Mouse (Mus musculus) liver, adult 2 months (tissue): Measurements from ENCODE around the gene Cfl2.

ENCODE experiments used
- CTCF ChIP-seq: fragments of 200-500 bp; IDR thresholded peaks from 2 replicates; pipeline ENCODE4 v1.5.1; 2011; ENCODE audit warnings: low read depth, low read length, control low read depth
- POLR2A ChIP-seq: fragments of 200-500 bp; IDR thresholded peaks from 2 replicates; pipeline ENCODE4 v1.6.1; 2011; ENCODE audit warnings: low read length, control low read depth; ENCODE audit not compliant: insufficient read depth; ENCODE audit errors: extremely low read depth

GRCm38 (mm10) chr12:54879211-54879610 lies 16.5 kb upstream of the Cfl2 start:
- TF ChIP-seq CTCF (no peak), POLR2A (no peak)
